Mouse (Mus musculus) spleen, postnatal 10 days (tissue): ENCODE data around the gene Hmgb1.
A peak's percentile ranks its signal among the peaks of the same experiment; 100 is the strongest.

Source experiments
- DNase-seq, 2 experiments: peaks; one replicate each; pipeline ENCODE4 v3.0.0; 2021 to 2022; ENCODE audit warnings: low spot score in 2 of 2

The Hmgb1 gene

GRCm38 (mm10) chr5:149027389-149027788, 156.9 kb downstream of the Hmgb1 start:
- peak in 1 of 2 experiments; percentile 42 for DNase-seq

GRCm38 (mm10) chr5:149021120-149021519, 163.2 kb downstream of the Hmgb1 start:
- no peak for DNase-seq

DNA sequence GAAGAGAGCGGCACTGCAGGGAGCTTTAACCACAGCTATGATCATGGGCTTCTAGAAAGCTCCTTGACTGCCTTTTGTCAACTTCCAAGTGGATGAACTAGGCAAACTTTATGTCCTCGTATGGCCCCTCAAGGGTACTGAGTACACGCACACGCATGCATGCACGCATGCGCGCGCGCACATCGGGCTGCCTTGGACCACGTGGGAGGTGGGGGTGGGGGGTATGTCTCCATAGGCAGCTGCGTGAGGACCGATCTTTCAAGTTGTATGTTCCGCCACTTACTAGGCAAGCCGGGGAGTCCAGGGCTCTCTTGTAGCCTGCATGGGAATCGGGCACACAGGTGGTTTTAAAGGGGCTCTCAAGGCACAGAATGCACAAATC, 163.6 kb downstream of the Hmgb1 start:
- DNase-seq, result no peak

GRCm38 (mm10) chr5:149020059-149020680, 164.1 kb downstream of the Hmgb1 start:
- no peak for DNase-seq

DNA sequence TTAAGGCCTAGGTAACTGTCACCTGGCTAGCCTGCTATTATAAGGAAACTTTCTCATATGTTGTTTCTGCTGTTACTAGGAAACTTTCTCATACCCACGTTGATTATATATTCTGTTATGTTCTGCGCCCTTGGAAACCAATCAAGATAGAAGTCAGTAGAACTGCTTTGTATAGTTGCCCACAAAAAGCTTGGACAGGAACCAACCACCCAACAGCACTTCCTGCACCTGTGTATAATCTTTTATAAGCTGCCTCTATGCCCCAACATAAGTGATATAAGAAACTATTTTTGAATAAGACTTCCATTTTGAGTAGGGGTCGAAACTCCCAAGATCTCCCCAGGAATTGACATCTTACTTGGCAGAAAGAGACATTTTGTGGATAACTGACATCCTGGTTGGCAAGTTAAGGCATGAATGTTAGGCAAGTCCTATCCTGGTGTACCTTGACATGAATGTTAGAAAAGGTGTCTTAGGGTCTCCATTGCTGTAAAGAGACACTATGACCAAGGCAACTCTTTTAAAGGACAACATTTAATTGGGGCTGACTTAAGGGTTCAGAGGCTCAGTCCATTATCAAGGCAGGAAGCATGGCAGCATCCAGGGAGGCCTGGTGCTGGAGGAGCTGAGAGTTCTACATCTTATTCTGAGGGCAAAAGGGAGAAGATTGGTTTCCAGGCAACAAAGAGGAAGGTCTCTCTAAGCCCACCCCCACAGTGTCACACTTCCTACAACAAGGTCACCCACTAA, 166.4 kb downstream of the Hmgb1 start:
- DNase-seq, result no peak

DNA sequence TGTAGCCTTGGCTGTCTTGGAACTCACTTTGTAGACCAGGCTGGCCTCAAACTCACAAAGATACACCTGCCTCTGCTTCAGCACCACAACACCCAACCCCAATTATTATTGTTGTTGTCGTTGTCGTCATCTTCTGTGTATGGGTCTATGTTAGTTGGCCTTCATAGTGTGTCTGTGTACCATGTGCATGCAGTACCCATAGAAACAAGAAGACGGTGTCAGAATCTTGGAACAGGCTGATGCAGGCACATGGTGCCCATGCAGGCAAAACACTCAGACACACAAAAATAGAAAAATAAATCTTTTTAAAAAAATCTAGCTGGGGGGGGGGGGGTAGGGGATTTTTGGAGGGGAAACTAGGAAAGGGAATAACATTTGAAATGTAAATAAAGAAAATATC, 167.1 kb downstream of the Hmgb1 start:
- no peak for DNase-seq

- no peak for DNase-seq
Measured at GRCm38 (mm10) chr5:149016261-149016660, 168.0 kb downstream of the Hmgb1 start.

- DNase-seq, result peak; percentile 18 to 41
Measured at GRCm38 (mm10) chr5:149015335-149016201, 168.7 kb downstream of the Hmgb1 start.

DNA sequence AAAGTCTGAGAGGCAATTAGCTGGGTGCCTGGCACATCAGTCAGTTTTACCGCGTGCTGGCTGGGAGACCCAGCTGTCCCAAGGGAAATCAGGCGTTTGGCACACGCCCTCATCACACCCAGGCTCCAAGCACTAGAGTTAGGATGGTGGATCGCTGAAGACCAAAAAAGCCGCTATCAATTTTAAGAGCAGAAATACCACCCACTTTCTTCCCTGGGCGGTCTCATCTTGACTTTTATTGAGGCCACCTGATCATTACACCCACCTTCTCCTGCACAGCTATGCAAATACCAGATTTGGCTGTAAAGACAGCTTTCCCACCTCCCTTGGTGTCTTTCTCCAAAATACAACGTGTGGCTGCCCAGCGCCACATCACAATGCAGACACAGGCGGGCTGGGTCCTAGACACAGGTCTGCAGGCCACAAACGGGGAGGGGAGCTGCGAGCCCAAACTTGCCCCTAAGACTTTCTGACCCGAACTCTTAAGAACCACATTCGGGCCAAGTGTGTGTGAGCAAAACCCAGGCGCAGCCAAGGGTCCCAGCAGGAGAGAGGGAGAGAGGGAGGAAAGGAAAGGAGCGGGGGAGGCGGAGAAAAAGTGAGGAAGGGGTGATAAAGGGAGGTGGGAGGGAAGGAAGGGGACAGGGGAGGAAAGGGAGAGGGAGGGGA, 169.6 kb downstream of the Hmgb1 start:
- DNase-seq, result no peak

GRCm38 (mm10) chr5:149013817-149014508, 170.3 kb downstream of the Hmgb1 start:
- no peak for DNase-seq

- no peak for DNase-seq
Measured at GRCm38 (mm10) chr5:149009111-149009510, 175.2 kb downstream of the Hmgb1 start.

DNA sequence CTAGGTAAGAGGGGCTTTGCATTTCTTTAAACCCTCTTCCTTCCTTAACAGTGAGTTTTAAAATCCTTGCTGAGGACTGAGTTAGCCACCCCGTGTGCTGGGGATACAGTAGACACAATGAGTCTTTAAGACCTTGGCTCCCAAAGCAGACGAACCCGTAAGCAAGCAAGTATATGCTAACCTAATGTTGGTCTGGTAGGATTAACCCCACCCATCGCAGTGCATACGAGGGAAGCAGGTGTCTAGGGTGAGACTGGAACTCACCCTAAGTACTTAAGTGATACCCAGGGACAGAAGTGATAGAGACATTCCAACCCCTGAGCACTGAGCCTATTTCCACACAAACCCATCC, 177.0 kb downstream of the Hmgb1 start:
- no peak for DNase-seq

- peak; percentile 99 for DNase-seq
Measured at GRCm38 (mm10) chr5:149006362-149007294, 177.7 kb downstream of the Hmgb1 start.

DNA sequence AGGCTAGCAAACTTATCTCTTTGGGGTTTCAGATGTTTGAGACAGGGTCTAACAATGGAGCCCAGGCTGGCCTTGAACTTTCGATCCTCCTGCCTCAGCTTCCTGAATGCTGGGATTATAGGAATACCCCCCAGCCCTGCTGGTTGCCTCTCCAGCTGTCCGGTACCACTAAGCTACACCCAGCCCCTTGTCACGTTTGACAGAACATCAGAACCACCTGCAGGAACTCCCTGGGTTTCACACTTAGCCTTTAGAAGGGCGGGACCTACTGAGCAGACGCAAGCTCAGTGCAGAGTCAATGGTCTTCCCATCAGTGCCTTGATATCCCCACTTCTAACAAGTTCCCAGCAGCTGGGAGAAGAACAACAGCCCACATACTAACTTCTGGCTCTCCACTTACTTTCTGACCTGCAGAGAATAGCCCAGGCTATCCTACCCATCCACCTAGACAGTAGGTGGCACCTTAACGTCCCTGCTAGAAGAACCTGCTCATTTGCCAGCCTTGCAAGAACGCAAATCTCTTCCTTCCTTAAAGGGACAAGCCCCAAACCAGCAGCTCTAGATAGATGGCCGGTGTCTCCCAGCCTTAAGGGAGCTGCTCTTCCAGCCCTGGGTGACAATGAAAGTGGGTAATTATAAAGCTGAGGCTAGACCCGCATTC, 178.5 kb downstream of the Hmgb1 start:
- DNase-seq, result peak; percentile 18 to 29

GRCm38 (mm10) chr5:149005083-149005482, 179.2 kb downstream of the Hmgb1 start:
- peak in 1 of 2 experiments; percentile 41 for DNase-seq

- DNase-seq, result no peak
Measured at GRCm38 (mm10) chr5:149003137-149003536, 181.2 kb downstream of the Hmgb1 start.

DNA sequence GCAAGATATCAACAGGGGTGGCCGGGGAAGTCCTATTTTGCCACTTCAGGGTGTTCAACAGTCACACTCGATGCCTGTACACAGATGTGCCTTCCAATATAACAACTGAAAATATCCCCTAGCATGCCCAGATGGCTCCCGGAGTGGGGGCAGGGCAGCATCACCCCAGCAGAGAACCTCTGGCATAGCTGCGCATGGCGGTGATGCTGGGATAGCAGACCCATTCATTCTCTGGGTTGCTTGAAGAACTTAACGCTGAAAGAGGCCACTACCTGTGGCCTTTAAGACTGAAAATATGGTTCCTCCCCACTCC, 181.5 kb downstream of the Hmgb1 start:
- no peak for DNase-seq

- no peak for DNase-seq
Measured at GRCm38 (mm10) chr5:149002034-149002802, 182.1 kb downstream of the Hmgb1 start.

GRCm38 (mm10) chr5:148999802-149000201, 184.5 kb downstream of the Hmgb1 start:
- no peak for DNase-seq
